Mouse (Mus musculus) thymus, postnatal 4 days (tissue): ENCODE data around the gene Pik3ca.
"Not testable (repeated sequence)": the region's sequence is repeated elsewhere in the genome, so short reads cannot be mapped to it uniquely, and the experiment has no call there.

Experiments used
- DNase-seq: peaks from one replicate; pipeline ENCODE4 v3.0.0; 2021

Pik3ca gene

GRCm38 (mm10) chr3:32402990-32403885 lies 5.8 kb downstream of the Pik3ca start:
- DNase-seq, result no peak

GRCm38 (mm10) chr3:32405699-32406098 lies 8.2 kb downstream of the Pik3ca start:
- DNase-seq, result no peak

- no peak for DNase-seq
These were observed 9.3 kb downstream of the Pik3ca start for GRCm38 (mm10) chr3:32406804-32407203.

GRCm38 (mm10) chr3:32408811-32409273 lies 11.4 kb downstream of the Pik3ca start:
- no peak for DNase-seq

GRCm38 (mm10) chr3:32412502-32413044 lies 15.1 kb downstream of the Pik3ca start:
- no peak for DNase-seq

- DNase-seq, result no peak
These were observed 16.9 kb downstream of the Pik3ca start for GRCm38 (mm10) chr3:32414381-32414780.

GRCm38 (mm10) chr3:32415370-32416309 lies 18.2 kb downstream of the Pik3ca start:
- DNase-seq, result no peak

- DNase-seq, result no peak
These were observed 20.3 kb downstream of the Pik3ca start for GRCm38 (mm10) chr3:32417751-32418211.

GRCm38 (mm10) chr3:32419866-32420265 lies 22.4 kb downstream of the Pik3ca start:
- DNase-seq, result no peak

- no peak for DNase-seq
These were observed 23.9 kb downstream of the Pik3ca start for GRCm38 (mm10) chr3:32421115-32422054.

- DNase-seq, result no peak
These were observed 30.2 kb downstream of the Pik3ca start for GRCm38 (mm10) chr3:32427695-32428094.

- no peak for DNase-seq
These were observed 30.9 kb downstream of the Pik3ca start for GRCm38 (mm10) chr3:32428361-32428760.

- DNase-seq, result no peak
These were observed 31.4 kb downstream of the Pik3ca start for GRCm38 (mm10) chr3:32428921-32429320.

- not testable (repeated sequence) for DNase-seq
These were observed 31.9 kb downstream of the Pik3ca start for GRCm38 (mm10) chr3:32429351-32429750.

GRCm38 (mm10) chr3:32430394-32430793 lies 32.9 kb downstream of the Pik3ca start:
- no peak for DNase-seq

GRCm38 (mm10) chr3:32434016-32434415 lies 36.5 kb downstream of the Pik3ca start:
- DNase-seq, result no peak

GRCm38 (mm10) chr3:32436101-32436500 lies 38.6 kb downstream of the Pik3ca start:
- no peak for DNase-seq

- DNase-seq, result no peak
These were observed 39.8 kb downstream of the Pik3ca start for GRCm38 (mm10) chr3:32437297-32437696.

- no peak for DNase-seq
These were observed 40.3 kb downstream of the Pik3ca start for GRCm38 (mm10) chr3:32437820-32438219.

- no peak for DNase-seq
These were observed 41.2 kb downstream of the Pik3ca start for GRCm38 (mm10) chr3:32438716-32439115.

GRCm38 (mm10) chr3:32441710-32442109 lies 44.2 kb downstream of the Pik3ca start:
- no peak for DNase-seq
